Mouse (Mus musculus) embryonic facial prominence, embryonic 15.5 days (tissue): Measurements from ENCODE around the gene Zfp92. TPM values are rescaled to one million over a fixed set of nuclear protein-coding genes. Genes with fewer than 3 reads are reported as not detected.
A peak's percentile ranks its signal among the peaks of the same experiment; 100 is the strongest.
"Not testable (repeated sequence)": the region's sequence is repeated elsewhere in the genome, so short reads cannot be mapped to it uniquely, and the experiment has no call there.

ENCODE experiments used
- ATAC-seq: fragments of 200-750 bp; cut with Nextera tagmentation; 2 replicates; pipeline ENCODE4 v1.8.0; 2017; ENCODE audit warnings: low read depth, moderate TSS enrichment; ENCODE audit not compliant: insufficient number of reproducible peaks, low FRiP score, low TSS enrichment
- H3K27ac ChIP-seq: fragments of 300-500 bp; sonication (generic); replicated peaks from 2 replicates; pipeline ENCODE4 v1.5.1; 2015; ENCODE audit warnings: mild to moderate bottlenecking, inconsistent platforms
- H3K27me3 ChIP-seq: fragments of 300-500 bp; sonication (generic); 2 replicates; pipeline ENCODE4 v1.6.1; 2015; ENCODE audit warnings: inconsistent platforms
- H3K36me3 ChIP-seq: fragments of 300-500 bp; sonication (generic); 2 replicates; pipeline ENCODE4 v1.6.1; 2015; ENCODE audit warnings: mild to moderate bottlenecking, inconsistent platforms
- H3K4me1 ChIP-seq: fragments of 300-500 bp; sonication (generic); 2 replicates; pipeline ENCODE4 v1.6.1; 2015; ENCODE audit warnings: inconsistent platforms
- H3K4me2 ChIP-seq: fragments of 300-500 bp; sonication (generic); replicated peaks from 2 replicates; pipeline ENCODE4 v1.6.1; 2015; ENCODE audit warnings: mild to moderate bottlenecking, inconsistent platforms
- H3K4me3 ChIP-seq: fragments of 300-500 bp; sonication (generic); replicated peaks from 2 replicates; pipeline ENCODE4 v1.5.1; 2015; ENCODE audit warnings: mild to moderate bottlenecking, inconsistent platforms
- H3K9ac ChIP-seq: fragments of 300-500 bp; sonication (generic); 2 replicates; pipeline ENCODE4 v1.6.1; 2015; ENCODE audit warnings: inconsistent platforms
- H3K9me3 ChIP-seq: fragments of 300-500 bp; sonication (generic); replicated peaks from 2 replicates; pipeline ENCODE4 v1.6.1; 2016; ENCODE audit warnings: inconsistent platforms
- WGBS: fragments of 180-500 bp; shearing (Covaris S2); methylation state at CpG from one replicate; pipeline ENCODE4 v1.1.7; 2015; 5-methylcytosine and 5-hydroxymethylcytosine counted together
- polyA plus RNA-seq: library from polyadenylated mRNA; unstranded; fragments of >200 nt; fragmentation: Nextera tagmentation; extraction: Ambion mirVana; gene quantifications from 2 replicates; pipeline ENCODE4 v1.2.1, GENCODE M21; 2015

Gene Zfp92
- 0.33 and 0.34 TPM in 2 replicates for polyA plus RNA-seq

DNA sequence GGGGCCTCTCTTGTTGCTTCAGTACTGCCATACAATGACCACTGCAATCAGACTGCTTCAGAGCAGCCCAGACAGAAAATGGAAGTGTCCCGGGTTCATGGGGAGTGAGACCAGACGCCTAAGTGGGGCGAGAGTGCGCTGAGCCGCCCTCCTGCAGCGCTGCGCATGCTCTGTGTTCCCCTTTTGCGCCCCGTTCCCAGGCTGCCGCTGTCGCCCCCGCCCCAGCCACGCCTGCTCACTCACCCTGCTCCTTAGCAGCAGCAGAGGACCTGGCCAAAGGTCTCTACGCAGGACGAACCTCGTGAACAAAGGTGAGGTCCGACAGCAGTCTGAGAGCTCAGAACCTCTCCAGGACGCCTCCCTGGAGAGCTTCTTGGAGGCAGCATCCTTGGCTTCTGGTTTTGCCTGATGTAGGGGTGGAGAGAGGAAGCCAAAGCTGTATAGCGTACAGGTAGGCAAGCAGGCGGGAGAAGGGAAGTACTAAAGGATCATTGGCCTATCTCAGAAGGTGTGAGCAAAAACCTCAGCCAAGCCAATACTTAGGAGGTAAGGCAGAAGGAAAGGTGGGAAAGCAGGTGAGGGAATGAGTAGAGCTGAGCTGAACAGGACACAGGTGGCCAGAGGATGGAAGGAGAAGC is at the start of gene Zfp92:
Zfp92 (plus strand) TSS at position 217 of the 638 bp plus-strand sequence.
- H3K4me3 ChIP-seq, result peak within 1 kb of the TSS; percentile 34
- 25% methylated on average over 20 of the region's 20 CpGs for WGBS
- ATAC-seq, result no peak
- no peak within 1 kb of the TSS for H3K27ac ChIP-seq
- no peaks in the 10 kb centered on the region for H3K36me3 ChIP-seq
- H3K4me2 ChIP-seq, result peak within 1 kb of the TSS; percentile 52
- H3K9ac ChIP-seq, result no peak within 1 kb of the TSS
- no peaks in the 10 kb centered on the region for H3K4me1 ChIP-seq
- no peaks in the 10 kb centered on the region for H3K9me3 ChIP-seq
- H3K27me3 ChIP-seq, result peaks cover 10% of the 10 kb centered on the region; the same call in 1 of the 2 replicates

DNA sequence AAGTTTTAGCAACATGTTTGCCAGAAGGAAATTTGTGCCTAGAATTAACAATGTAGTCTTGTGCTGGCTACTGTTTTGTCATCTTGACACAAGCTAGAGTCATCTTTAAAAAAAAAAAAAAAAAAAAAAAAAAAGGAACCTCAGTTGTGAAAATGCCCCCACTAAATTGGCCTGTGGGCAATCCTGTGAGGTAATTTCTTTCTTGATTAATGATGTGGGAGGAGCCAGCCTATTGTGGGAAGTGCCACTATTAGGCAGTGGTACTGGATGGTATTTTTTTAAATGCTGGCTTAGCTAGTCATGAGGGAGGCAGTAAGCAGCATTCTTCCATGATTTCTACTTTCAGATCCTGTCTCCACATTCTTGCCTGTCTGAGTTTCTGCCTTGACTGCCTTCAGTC is 47.6 kb upstream of the Zfp92 start:
- H3K36me3 ChIP-seq, result no peaks in the 10 kb centered on the region
- ATAC-seq, result no peak
- no peaks in the 10 kb centered on the region for H3K9me3 ChIP-seq
- H3K27me3 ChIP-seq, result no peaks in the 10 kb centered on the region
- H3K4me1 ChIP-seq, result no peaks in the 10 kb centered on the region
- no peak overlapping the region for H3K4me3 ChIP-seq
- H3K27ac ChIP-seq, result no peak overlapping the region
- no peak overlapping the region for H3K9ac ChIP-seq
- H3K4me2 ChIP-seq, result no peak overlapping the region

DNA sequence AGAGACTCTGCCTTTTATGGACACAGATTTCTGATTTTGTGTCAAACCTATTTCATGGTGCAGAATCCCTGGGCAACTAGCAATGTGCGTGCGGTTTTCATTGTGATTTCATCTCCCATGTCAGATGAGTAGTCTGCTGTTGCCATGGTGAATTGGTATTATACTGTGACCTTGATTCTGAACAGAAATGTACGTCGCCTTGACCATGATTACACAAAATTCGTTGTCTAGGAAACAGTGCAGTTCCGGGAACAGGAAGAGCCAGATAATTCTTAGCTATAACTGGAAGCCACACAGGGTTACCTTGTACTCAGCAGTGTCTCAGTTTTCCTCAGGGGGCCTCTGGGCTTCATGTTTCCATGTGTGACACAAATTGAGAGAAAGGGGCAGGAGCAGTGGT is 26.5 kb upstream of the Zfp92 start:
- 50% methylated on average over 6 of the region's 6 CpGs for WGBS
- Histone ChIP-seq H3K9me3 (no peaks in the 10 kb centered on the region), H3K4me2 (no peak overlapping the region), H3K4me1 (no peaks in the 10 kb centered on the region), H3K9ac (no peak overlapping the region), H3K4me3 (no peak overlapping the region), H3K27ac (no peak overlapping the region), H3K36me3 (no peaks in the 10 kb centered on the region), H3K27me3 (no peaks in the 10 kb centered on the region)
- ATAC-seq, result no peak

DNA sequence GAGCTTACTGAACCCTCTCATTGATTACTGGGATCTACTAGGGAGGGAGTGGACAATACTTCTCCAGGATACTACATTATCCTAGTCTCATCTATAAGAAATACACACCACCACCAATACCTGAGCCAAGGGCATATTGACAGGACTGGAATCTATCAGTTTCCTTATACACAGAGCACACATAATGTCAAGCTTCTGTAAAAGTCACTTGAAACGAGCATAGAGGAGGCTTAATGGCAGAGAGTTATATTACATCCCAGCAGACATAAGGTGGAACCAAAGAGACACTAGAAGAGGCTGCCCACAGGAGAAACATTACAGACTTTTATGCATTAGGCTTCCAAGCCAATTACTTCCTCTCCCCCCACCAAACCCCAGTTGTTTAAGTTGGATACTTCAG is 26.0 kb upstream of the Zfp92 start:
- H3K27ac ChIP-seq, result no peak overlapping the region
- WGBS, result 29% methylated on average over 1 of the region's 1 CpGs
- no peak overlapping the region for H3K4me2 ChIP-seq
- no peaks in the 10 kb centered on the region for H3K4me1 ChIP-seq
- no peaks in the 10 kb centered on the region for H3K27me3 ChIP-seq
- no peaks in the 10 kb centered on the region for H3K9me3 ChIP-seq
- no peak for ATAC-seq
- no peaks in the 10 kb centered on the region for H3K36me3 ChIP-seq
- H3K4me3 ChIP-seq, result no peak overlapping the region
- no peak overlapping the region for H3K9ac ChIP-seq

DNA sequence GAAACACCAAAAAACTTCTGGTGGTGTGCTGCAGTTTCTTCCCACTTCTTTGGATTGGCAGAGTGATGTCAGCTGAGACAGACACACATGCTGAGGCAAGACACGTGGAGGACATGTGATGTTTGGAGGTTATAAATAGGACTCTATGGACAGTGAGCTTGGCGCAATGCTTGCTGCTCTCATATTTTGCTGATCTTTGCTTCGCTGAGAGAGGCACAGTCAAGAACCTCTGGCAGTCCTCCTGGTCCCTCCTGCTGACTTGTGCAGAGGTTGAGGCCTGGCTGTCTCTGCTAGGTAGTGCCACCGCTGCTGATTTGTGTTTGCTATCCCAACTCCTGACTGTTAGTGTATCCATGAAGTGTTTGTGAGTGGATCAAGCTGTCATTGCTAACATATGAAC is 19.4 kb upstream of the Zfp92 start:
- Histone ChIP-seq H3K27me3 (peaks cover 2% of the 10 kb centered on the region; the same call in 1 of the 2 replicates), H3K4me1 (no peaks in the 10 kb centered on the region), H3K4me3 (no peak overlapping the region), H3K4me2 (no peak overlapping the region), H3K9me3 (no peaks in the 10 kb centered on the region), H3K36me3 (no peaks in the 10 kb centered on the region), H3K27ac (no peak overlapping the region), H3K9ac (no peak overlapping the region)
- WGBS, result 80% methylated on average over 4 of the region's 4 CpGs
- no peak for ATAC-seq

DNA sequence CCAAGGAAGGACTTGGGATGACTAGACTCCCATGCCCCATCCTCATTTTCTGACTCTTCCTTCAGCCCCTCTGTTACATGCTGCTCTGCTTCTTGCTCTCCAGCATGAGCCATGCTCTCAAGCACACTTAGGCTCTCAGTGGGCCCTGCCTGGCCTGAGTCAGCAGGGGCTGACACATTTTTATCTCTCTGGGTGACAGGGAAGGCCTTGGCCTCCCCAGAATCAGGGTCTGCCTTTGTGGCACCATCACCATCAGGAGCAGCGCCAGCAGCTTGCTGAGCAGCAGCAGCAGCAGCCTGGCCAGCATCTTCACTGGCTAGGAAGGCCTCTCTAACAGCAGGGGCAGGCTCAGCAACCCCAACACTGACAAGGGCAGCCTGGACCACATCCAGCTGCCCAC is 14.4 kb upstream of the Zfp92 start:
- H3K27ac ChIP-seq, result no peak overlapping the region
- no peak overlapping the region for H3K4me3 ChIP-seq
- ATAC-seq, result no peak
- WGBS, result 85% methylated on average over 1 of the region's 1 CpGs
- H3K9ac ChIP-seq, result no peak overlapping the region
- peaks cover 4% of the 10 kb centered on the region; the same call in 1 of the 2 replicates for H3K27me3 ChIP-seq
- no peaks in the 10 kb centered on the region for H3K4me1 ChIP-seq
- no peaks in the 10 kb centered on the region for H3K36me3 ChIP-seq
- H3K4me2 ChIP-seq, result no peak overlapping the region
- H3K9me3 ChIP-seq, result no peaks in the 10 kb centered on the region

DNA sequence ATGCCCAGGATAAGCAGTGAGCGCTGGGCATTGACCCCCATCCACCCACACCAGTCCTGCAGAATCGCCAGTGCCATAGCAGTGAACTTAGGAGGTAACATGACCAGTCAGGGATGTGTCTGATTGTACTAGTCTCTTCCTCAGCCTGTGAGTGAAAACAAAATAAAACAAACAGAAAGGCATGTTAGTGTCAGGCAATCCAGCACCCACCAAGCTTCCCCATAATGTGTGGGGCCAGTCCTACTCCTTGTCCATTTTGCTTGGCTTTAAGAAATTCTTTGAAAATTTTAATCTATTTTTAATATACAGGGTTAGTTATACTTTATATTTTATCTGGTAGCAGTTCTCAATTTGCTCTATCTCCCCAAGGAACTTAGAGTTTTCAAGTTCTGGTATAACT is 12.3 kb upstream of the Zfp92 start, which contains the start of gene Gm18336:
Gm18336 (minus strand) TSS at position 101 of the 400 bp plus-strand sequence.
- not testable (repeated sequence) for ATAC-seq, H3K9ac ChIP-seq, H3K4me2 ChIP-seq, H3K27ac ChIP-seq, H3K9me3 ChIP-seq, H3K4me1 ChIP-seq, H3K4me3 ChIP-seq, H3K27me3 ChIP-seq, H3K36me3 ChIP-seq
- 67% methylated on average over 2 of the region's 2 CpGs for WGBS

DNA sequence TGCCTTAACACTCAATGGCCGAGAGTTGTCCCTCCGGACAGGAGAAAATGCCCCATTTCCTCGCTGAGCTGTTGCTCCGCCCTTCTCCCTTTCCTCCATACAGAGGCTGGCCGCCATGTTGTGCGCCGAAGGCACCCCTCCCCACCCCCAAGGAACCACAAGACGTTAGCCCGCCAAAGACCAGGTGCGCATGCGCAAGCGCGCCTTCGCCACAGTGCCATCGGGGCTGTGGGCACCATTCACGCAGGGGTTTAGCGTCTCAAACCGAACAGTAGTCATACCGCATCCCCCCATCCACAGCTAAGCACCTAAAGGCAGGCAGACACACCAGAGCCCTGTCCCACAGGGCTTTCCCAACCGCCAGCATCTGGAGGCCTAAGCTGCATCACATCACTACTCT is 9.9 kb upstream of the Zfp92 start:
- 89% methylated on average over 20 of the region's 20 CpGs for WGBS

DNA sequence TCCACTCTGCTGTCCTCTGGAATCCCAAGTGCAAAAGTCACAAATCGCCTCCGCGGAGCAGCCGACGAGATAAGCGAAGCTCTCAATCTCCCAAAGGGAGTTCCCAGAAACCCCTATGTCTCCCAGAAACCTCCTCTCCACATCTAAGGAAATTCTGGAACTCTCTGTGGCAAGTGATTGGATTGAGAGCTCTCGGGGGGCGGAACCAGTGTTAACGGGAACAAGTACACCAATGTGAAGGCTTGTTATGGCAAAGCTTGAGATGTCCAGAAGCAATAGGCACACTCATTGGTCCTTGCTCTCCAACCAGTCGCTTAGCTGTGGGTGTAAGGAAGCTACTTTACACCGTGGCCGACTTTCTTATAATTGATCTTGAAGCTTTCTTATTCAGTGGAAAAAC is 9.3 kb upstream of the Zfp92 start:
- Histone ChIP-seq H3K4me2 (no peak overlapping the region), H3K9ac (no peak overlapping the region), H3K9me3 (no peaks in the 10 kb centered on the region), H3K27ac (no peak overlapping the region), H3K4me3 (no peak overlapping the region), H3K36me3 (no peaks in the 10 kb centered on the region), H3K4me1 (no peaks in the 10 kb centered on the region), H3K27me3 (0 out of 2 replicates have a peak, but pooled peaks cover under 1% of the 10 kb centered on the region)
- WGBS, result 92% methylated on average over 12 of the region's 12 CpGs
- ATAC-seq, result no peak

More for the DNA sequence above, 9.9 kb upstream of the Zfp92 start:
- no peak overlapping the region for H3K4me3 ChIP-seq
- no peak overlapping the region for H3K4me2 ChIP-seq
- no peaks in the 10 kb centered on the region for H3K36me3 ChIP-seq
- H3K9me3 ChIP-seq, result no peaks in the 10 kb centered on the region
- no peaks in the 10 kb centered on the region for H3K4me1 ChIP-seq
- ATAC-seq, result no peak
- H3K27me3 ChIP-seq, result peaks cover 4% of the 10 kb centered on the region; the same call in 1 of the 2 replicates
- H3K9ac ChIP-seq, result no peak overlapping the region
- no peak overlapping the region for H3K27ac ChIP-seq

DNA sequence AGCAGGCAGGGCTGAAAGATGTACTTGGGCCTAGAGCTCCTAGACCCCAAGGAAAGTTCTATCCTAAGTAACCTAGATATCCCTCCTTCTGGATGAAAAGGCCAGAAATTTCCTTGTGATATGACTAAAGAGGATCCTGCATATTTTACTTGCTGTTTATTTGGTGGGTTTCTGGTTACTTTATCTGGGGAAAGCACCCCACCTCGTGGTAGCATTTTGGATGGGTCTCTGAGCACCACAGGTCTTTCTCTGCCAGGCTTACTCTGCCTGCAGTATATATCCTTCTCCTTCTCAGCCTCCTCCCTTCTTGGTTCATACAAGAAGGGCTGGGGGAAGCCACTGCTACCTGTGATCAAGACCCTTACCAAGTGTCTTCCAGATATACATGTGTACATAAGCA is 1.9 kb downstream of the Zfp92 start:
- 35% methylated on average over 1 of the region's 1 CpGs for WGBS

DNA sequence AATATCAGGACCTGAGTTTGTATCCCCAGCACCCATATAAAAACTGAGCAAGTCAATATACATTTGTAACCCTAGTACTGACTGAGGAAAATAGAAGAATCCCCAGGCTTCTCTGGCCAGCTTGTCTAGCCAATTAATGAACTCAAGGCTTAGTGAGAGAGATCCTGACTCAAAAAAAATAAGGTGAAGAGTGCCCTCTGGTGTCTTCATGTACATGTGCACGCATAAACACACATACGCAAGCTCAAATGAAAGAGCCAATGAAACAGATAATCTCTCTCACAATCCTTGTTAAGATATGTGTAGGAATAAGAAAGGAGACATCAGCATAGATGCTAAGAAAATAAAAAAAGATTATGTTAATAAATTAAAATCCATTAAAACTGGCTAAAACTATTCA is 19.1 kb downstream of the Zfp92 start:
- no peak overlapping the region for H3K27ac ChIP-seq
- H3K4me2 ChIP-seq, result no peak overlapping the region
- no peak overlapping the region for H3K4me3 ChIP-seq
- no peaks in the 10 kb centered on the region for H3K9me3 ChIP-seq
- H3K4me1 ChIP-seq, result no peaks in the 10 kb centered on the region
- 75% methylated on average over 2 of the region's 2 CpGs for WGBS
- no peaks in the 10 kb centered on the region for H3K36me3 ChIP-seq
- H3K9ac ChIP-seq, result no peak overlapping the region
- no peak for ATAC-seq
- no peaks in the 10 kb centered on the region for H3K27me3 ChIP-seq

More for the DNA sequence above, 1.9 kb downstream of the Zfp92 start:
- Histone ChIP-seq H3K4me2 (no peak overlapping the region), H3K4me1 (no peaks in the 10 kb centered on the region), H3K27ac (no peak overlapping the region), H3K9ac (no peak overlapping the region), H3K27me3 (peaks cover 10% of the 10 kb centered on the region; the same call in 1 of the 2 replicates), H3K4me3 (no peak overlapping the region), H3K36me3 (no peaks in the 10 kb centered on the region), H3K9me3 (no peaks in the 10 kb centered on the region)
- ATAC-seq, result no peak

DNA sequence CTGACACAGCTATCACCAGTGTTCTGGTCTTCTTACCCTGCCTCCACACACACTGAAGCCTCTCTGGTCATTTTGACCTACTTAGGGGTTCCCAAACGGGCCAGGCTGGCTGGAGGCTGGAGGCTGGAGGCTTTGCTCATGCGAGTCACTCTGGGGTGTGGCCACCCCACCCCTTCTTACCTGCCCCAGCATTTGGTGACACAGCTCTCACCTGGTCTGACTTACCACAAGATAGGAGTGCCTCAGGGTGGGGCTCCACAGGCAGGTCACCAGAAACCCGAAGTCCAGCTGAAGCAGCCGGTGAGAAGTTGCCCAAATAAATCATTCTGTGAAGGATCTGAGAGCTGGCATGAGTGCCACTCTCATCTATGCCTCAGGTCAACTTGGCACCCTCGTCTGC is 22.0 kb downstream of the Zfp92 start:
- H3K27ac ChIP-seq, result no peak overlapping the region
- no peaks in the 10 kb centered on the region for H3K4me1 ChIP-seq
- H3K9me3 ChIP-seq, result no peaks in the 10 kb centered on the region
- H3K9ac ChIP-seq, result no peak overlapping the region
- no peaks in the 10 kb centered on the region for H3K36me3 ChIP-seq
- no peaks in the 10 kb centered on the region for H3K27me3 ChIP-seq
- ATAC-seq, result no peak
- no peak overlapping the region for H3K4me2 ChIP-seq
- 71% methylated on average over 5 of the region's 5 CpGs for WGBS
- no peak overlapping the region for H3K4me3 ChIP-seq
